In the genomic region with DNA sequence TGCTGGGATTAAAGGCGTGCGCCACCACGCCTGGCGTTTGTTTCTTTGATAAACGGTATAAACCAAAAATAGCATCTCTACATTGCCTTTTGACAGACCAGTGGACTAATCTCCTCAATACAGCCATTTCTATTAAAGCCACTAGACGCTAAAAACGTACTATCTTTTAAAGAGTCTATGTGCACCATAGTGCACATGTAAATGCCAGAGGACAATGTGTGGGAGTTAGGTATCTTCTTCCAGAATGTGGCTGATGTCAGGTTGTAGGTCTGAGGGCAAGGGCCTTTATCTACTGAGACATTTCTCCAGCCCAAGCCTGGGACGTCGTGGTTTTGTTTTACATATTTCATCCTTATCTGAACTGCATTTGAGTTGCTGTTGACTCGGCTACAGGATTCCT, we compare ENCODE assay signal across 23 mouse cellular contexts. TPM values are rescaled to one million over a fixed set of nuclear protein-coding genes. Genes with fewer than 3 reads are reported as not detected.
A peak's percentile ranks its signal among the peaks of the same experiment; 100 is the strongest.
DNase-seq lines count a peak whose midpoint lies in the region; ATAC-seq and TF ChIP-seq lines count a peak whose summit lies in the region.
"Had no signal": no experiment of that assay in that cellular context is flagged by ENCODE, and none has a peak within 500 bp of the region (broad histone marks: within the 10 kb centered on the region; RNA-seq: fewer than 3 reads in every experiment).

No protein-coding gene starts in this region.

- H3K4me2 ChIP-seq in liver, embryonic 12.5 days: peak overlapping the region; percentile 35
- H3K4me2 ChIP-seq in liver, embryonic 16.5 days (ENCODE audit: low read depth, low read length): no peak overlapping the region
- H3K4me2 ChIP-seq: embryonic facial prominence, embryonic 13.5 days; forebrain, embryonic 13.5 days; heart, embryonic 13.5 days had no signal

- TF ChIP-seq EP300 in MEL (IDR thresholded peaks at IDR 0.05; ENCODE audit: low read depth in 1 of 2, low read length in 2 of 2): peak; percentile 56 to 73; a peak in 3 of 4 replicates

- H3K4me3 ChIP-seq in MEL (ENCODE audit: control insufficient read depth in 1 of 2, insufficient read depth in 1 of 2, low read depth in 2 of 2, low read length in 2 of 2): no peak overlapping the region
- H3K4me3 ChIP-seq in liver, embryonic 12.5 days: no peak overlapping the region
- H3K4me3 ChIP-seq in liver, embryonic 16.5 days (ENCODE audit: low read depth, low read length): no peak overlapping the region
- H3K4me3 ChIP-seq: embryonic facial prominence, embryonic 13.5 days; forebrain, embryonic 13.5 days; gastrocnemius, adult 2 months; heart, embryonic 13.5 days had no signal

- H3K9me3 ChIP-seq in MEL (replicated peaks; ENCODE audit: insufficient read depth, low read length): no peaks in the 10 kb centered on the region
- no peaks in the 10 kb centered on the region for H3K9me3 ChIP-seq in liver, embryonic 12.5 days (replicated peaks)
- no peaks in the 10 kb centered on the region for H3K9me3 ChIP-seq in liver, embryonic 16.5 days (replicated peaks; ENCODE audit: control insufficient read depth, low read length)
- H3K9me3 ChIP-seq: embryonic facial prominence, embryonic 13.5 days; forebrain, embryonic 13.5 days; heart, embryonic 13.5 days had no signal

- no peak for TF ChIP-seq RAD21 in MEL (IDR thresholded peaks at IDR 0.05; ENCODE audit: low read depth, low read length)

- ATAC-seq in common myeloid progenitor, adult 5-6 weeks (replicated peaks; ENCODE audit: low read depth, poor library complexity, severe bottlenecking): peak; percentile 80
- peak; percentile 93 for ATAC-seq in liver, embryonic 12.5 days
- peak; percentile 81 for ATAC-seq in liver, embryonic 16.5 days (ENCODE audit: low read depth)
- ATAC-seq: forebrain, embryonic 13.5 days; forebrain, postnatal 0 days; hindbrain, postnatal 0 days; Patski had no signal

- H3K27me3 ChIP-seq in MEL (ENCODE audit: control insufficient read depth in 1 of 2, insufficient read depth in 2 of 2, low read length in 2 of 2): no peaks in the 10 kb centered on the region
- no peaks in the 10 kb centered on the region for H3K27me3 ChIP-seq in liver, embryonic 12.5 days (replicated peaks)
- H3K27me3 ChIP-seq in liver, embryonic 16.5 days (ENCODE audit: control insufficient read depth, insufficient read depth, low read depth, low read length): no peaks in the 10 kb centered on the region
- H3K27me3 ChIP-seq: embryonic facial prominence, embryonic 13.5 days; forebrain, embryonic 13.5 days; heart, embryonic 13.5 days; Patski had no signal

- WGBS in liver, embryonic 12.5 days (ENCODE audit: insufficient replicate concordance): 23% methylated on average over 10 of the region's 10 CpGs
- WGBS in liver, embryonic 16.5 days (ENCODE audit: insufficient replicate concordance): 18% methylated on average over 10 of the region's 10 CpGs

- peaks cover 3 to 8% of the 10 kb centered on the region in 2 experiments for H3K36me3 ChIP-seq in MEL (ENCODE audit: control insufficient read depth in 1 of 2, insufficient read depth in 2 of 2, low read length in 2 of 2)
- peaks cover 26% of the 10 kb centered on the region for H3K36me3 ChIP-seq in liver, embryonic 12.5 days
- no peaks in the 10 kb centered on the region; the same call in none of the 2 replicates for H3K36me3 ChIP-seq in liver, embryonic 16.5 days (ENCODE audit: control insufficient read depth, insufficient read depth)

- no peak for TF ChIP-seq POLR2A in MEL (IDR thresholded peaks at IDR 0.05; ENCODE audit: control insufficient read depth in 1 of 2, insufficient read depth in 1 of 2, low read depth in 1 of 2, low read length in 2 of 2, poor library complexity in 1 of 2)

- H3K27ac ChIP-seq in MEL (ENCODE audit: control insufficient read depth, low read depth, low read length): no peak overlapping the region
- H3K27ac ChIP-seq in liver, embryonic 12.5 days: peak overlapping the region; percentile 45; the same call in 1 of the 2 replicates
- H3K27ac ChIP-seq in liver, embryonic 16.5 days (ENCODE audit: low read length): no peak overlapping the region
- H3K27ac ChIP-seq: embryonic facial prominence, embryonic 13.5 days; forebrain, embryonic 13.5 days; gastrocnemius, adult 2 months; heart, embryonic 13.5 days; hindbrain, postnatal 0 days had no signal

- TF ChIP-seq CTCF in MEL (IDR thresholded peaks at IDR 0.05 in 2 of 3, conservative IDR thresholded peaks at IDR 0.05 in 1 of 3; ENCODE audit: control insufficient read depth in 1 of 3, insufficient read depth in 1 of 3, low read depth in 2 of 3, low read length in 3 of 3, poor library complexity in 1 of 3, severe bottlenecking in 1 of 3): no peak

- H3K4me1 ChIP-seq in MEL (ENCODE audit: control insufficient read depth in 1 of 2, insufficient read depth in 2 of 2, low read length in 2 of 2): peaks cover 0 to 5% of the 10 kb centered on the region in 2 experiments; a peak in 3 of 4 replicates
- H3K4me1 ChIP-seq in liver, embryonic 12.5 days: peaks cover 16% of the 10 kb centered on the region
- peaks cover 2% of the 10 kb centered on the region; the same call in 1 of the 2 replicates for H3K4me1 ChIP-seq in liver, embryonic 16.5 days (ENCODE audit: control insufficient read depth, low read depth, low read length)
- H3K4me1 ChIP-seq: embryonic facial prominence, embryonic 13.5 days; forebrain, embryonic 13.5 days; heart, embryonic 13.5 days had no signal

- peak; percentile 81 for DNase-seq in MEL (ENCODE audit: low read depth, low spot score)
- no peak for DNase-seq in layer of hippocampus, postnatal 25 days (ENCODE audit: extremely low spot score in 1 of 2, low spot score in 1 of 2)
- DNase-seq in left cerebral cortex, postnatal 4 days: no peak
- DNase-seq in layer of hippocampus, postnatal 10 days (ENCODE audit: low spot score in 2 of 2): no peak
- DNase-seq in retina, postnatal 1 day: no peak
- DNase-seq: adrenal gland, adult 2 months; adrenal gland, postnatal 25 days; cerebellum, adult 11 months; cerebellum, adult 8-10 months; cerebellum, postnatal 14 days; forebrain, postnatal 0 days; gastrocnemius, adult 2 months; gastrocnemius, postnatal 36 days; heart, adult 11 months; heart, postnatal 36 days had no signal

- H3K9ac ChIP-seq in MEL (ENCODE audit: control insufficient read depth, low read depth, low read length, poor library complexity, severe bottlenecking): no peak overlapping the region
- H3K9ac ChIP-seq in liver, embryonic 12.5 days: no peak overlapping the region
- H3K9ac ChIP-seq in liver, embryonic 16.5 days (ENCODE audit: low read depth, low read length): no peak overlapping the region
- H3K9ac ChIP-seq: embryonic facial prominence, embryonic 13.5 days; forebrain, embryonic 13.5 days; forebrain, postnatal 0 days; heart, embryonic 13.5 days had no signal

- intact Hi-C loops in left cerebral cortex, postnatal 4 days (cut with DNase I): no loop called here

- no peaks in the 10 kb centered on the region for H3K79me2 ChIP-seq in MEL (ENCODE audit: control insufficient read depth, insufficient read depth, low read length, poor library complexity)

TF ChIP-seq in MEL, 35 proteins besides CTCF, POLR2A, EP300 and RAD21 (continues in another document):
- peak; percentile 36; the same call in 1 of the 2 replicates for TF ChIP-seq ETS1 (IDR thresholded peaks at IDR 0.05; ENCODE audit: low read depth, low read length)
- no peak for TF ChIP-seq ZNF384 (IDR thresholded peaks at IDR 0.05; ENCODE audit: low read depth, low read length)
- TF ChIP-seq TAL1 (IDR thresholded peaks at IDR 0.05; ENCODE audit: low read length): peak; percentile 43

RNA-seq across cellular contexts. Expression of gene Mrpl57, which starts 9.1 kb away (rescaled TPM):
- 126 and 132 TPM in 2 replicates for total RNA-seq in MEL (2012; rRNA removed)
- 100 to 1,000 TPM in 1 of 2 experiments, not detected in 1; 184 TPM for polyA plus RNA-seq in MEL (2012; ENCODE audit: insufficient read depth in 1 of 2, insufficient read length in 2 of 2, low read depth in 1 of 2, low replicate concordance in 2 of 2, missing spikeins in 1 of 2)
- 55.2 and 62.9 TPM in 2 replicates for total RNA-seq in common myeloid progenitor, adult 5-6 weeks (2017)
- polyA plus RNA-seq in liver, embryonic 12.5 days (2016; fragmentation: Nextera tagmentation; extraction: Ambion mirVana): 193 and 200 TPM in 2 replicates
- 114 and 119 TPM in 2 replicates for polyA plus RNA-seq in liver, embryonic 16.5 days (2015; fragmentation: Nextera tagmentation; extraction: Ambion mirVana)
- 10 to 100 TPM; 89.6 to 90.0 TPM for total RNA-seq in layer of hippocampus, postnatal 25 days (2021)
- total RNA-seq in left cerebral cortex, postnatal 4 days (2021): 10 to 100 TPM; 79.2 to 80.6 TPM
- 10 to 100 TPM; 83.5 to 88.0 TPM for total RNA-seq in layer of hippocampus, postnatal 10 days (2021)

RNA-seq across cellular contexts. Expression of gene Ska3, which starts 9.2 kb away (rescaled TPM):
- total RNA-seq in MEL (2012; rRNA removed): 20.1 and 20.2 TPM in 2 replicates
- polyA plus RNA-seq in MEL (2012; ENCODE audit: insufficient read depth in 1 of 2, insufficient read length in 2 of 2, low read depth in 1 of 2, low replicate concordance in 2 of 2, missing spikeins in 1 of 2): 10 to 100 TPM in 1 of 2 experiments, not detected in 1; 29.7 TPM
- total RNA-seq in common myeloid progenitor, adult 5-6 weeks (2017): 24.1 and 40.2 TPM in 2 replicates
- 28.6 and 30.1 TPM in 2 replicates for polyA plus RNA-seq in liver, embryonic 12.5 days (2016; fragmentation: Nextera tagmentation; extraction: Ambion mirVana)
- polyA plus RNA-seq in liver, embryonic 16.5 days (2015; fragmentation: Nextera tagmentation; extraction: Ambion mirVana): 16.6 and 19.1 TPM in 2 replicates
- total RNA-seq in layer of hippocampus, postnatal 25 days (2021): under 1 TPM; 0.63 to 0.81 TPM
- total RNA-seq in left cerebral cortex, postnatal 4 days (2021): 1 to 10 TPM; 3.0 to 4.5 TPM
- 1 to 10 TPM; 2.1 to 3.2 TPM for total RNA-seq in layer of hippocampus, postnatal 10 days (2021)
- total RNA-seq: gastrocnemius, adult 2 months had no signal

RNA-seq across cellular contexts. Expression of gene Sap18, which starts 37.2 kb away (rescaled TPM):
- 201 and 226 TPM in 2 replicates for total RNA-seq in MEL (2012; rRNA removed)
- 10 to 100 TPM in 1 of 2 experiments, not detected in 1; 13.7 TPM for polyA plus RNA-seq in MEL (2012; ENCODE audit: insufficient read depth in 1 of 2, insufficient read length in 2 of 2, low read depth in 1 of 2, low replicate concordance in 2 of 2, missing spikeins in 1 of 2)
- total RNA-seq in common myeloid progenitor, adult 5-6 weeks (2017): 15.5 and 22.7 TPM in 2 replicates
- polyA plus RNA-seq in liver, embryonic 12.5 days (2016; fragmentation: Nextera tagmentation; extraction: Ambion mirVana): 14.5 and 16.1 TPM in 2 replicates
- polyA plus RNA-seq in liver, embryonic 16.5 days (2015; fragmentation: Nextera tagmentation; extraction: Ambion mirVana): 8.2 and 10.1 TPM in 2 replicates
- total RNA-seq in layer of hippocampus, postnatal 25 days (2021): 10 to 100 TPM; 42.8 to 50.1 TPM
- total RNA-seq in left cerebral cortex, postnatal 4 days (2021): 10 to 100 TPM; 42.5 to 48.3 TPM
- total RNA-seq in layer of hippocampus, postnatal 10 days (2021): 10 to 100 TPM; 23.2 to 42.1 TPM

RNA-seq across cellular contexts. Expression of gene Zdhhc20, which starts 54.9 kb away (rescaled TPM):
- total RNA-seq in MEL (2012; rRNA removed): 4.6 and 5.9 TPM in 2 replicates
- polyA plus RNA-seq in MEL (2012; ENCODE audit: insufficient read depth in 1 of 2, insufficient read length in 2 of 2, low read depth in 1 of 2, low replicate concordance in 2 of 2, missing spikeins in 1 of 2): 10 to 100 TPM in 1 of 2 experiments, not detected in 1; 11.4 TPM
- 28.6 and 32.3 TPM in 2 replicates for total RNA-seq in common myeloid progenitor, adult 5-6 weeks (2017)
- 17.5 and 18.4 TPM in 2 replicates for polyA plus RNA-seq in liver, embryonic 12.5 days (2016; fragmentation: Nextera tagmentation; extraction: Ambion mirVana)
- 12.5 and 12.7 TPM in 2 replicates for polyA plus RNA-seq in liver, embryonic 16.5 days (2015; fragmentation: Nextera tagmentation; extraction: Ambion mirVana)
- 10 to 100 TPM; 33.1 to 35.5 TPM for total RNA-seq in layer of hippocampus, postnatal 25 days (2021)
- 10 to 100 TPM; 29.5 to 31.6 TPM for total RNA-seq in left cerebral cortex, postnatal 4 days (2021)
- 10 to 100 TPM; 29.2 to 31.3 TPM for total RNA-seq in layer of hippocampus, postnatal 10 days (2021)
